Mouse (Mus musculus) liver, embryonic 15.5 days (tissue): ENCODE results near the gene Atp6v0a1. TPM values are rescaled to one million over a fixed set of nuclear protein-coding genes. Genes with fewer than 3 reads are reported as not detected.

Experiments
- ATAC-seq: fragments of 200-750 bp; cut with Nextera tagmentation; 2 replicates; pipeline ENCODE4 v1.8.0; 2017; ENCODE audit warnings: moderate number of reproducible peaks, mild to moderate bottlenecking, moderate library complexity; ENCODE audit not compliant: insufficient read depth
- H3K27ac ChIP-seq: fragments of 300-500 bp; sonication (generic); replicated peaks from 2 replicates; pipeline ENCODE4 v1.5.1; 2015; ENCODE audit warnings: mild to moderate bottlenecking, inconsistent platforms
- H3K27me3 ChIP-seq: fragments of 300-500 bp; sonication (generic); 2 replicates; pipeline ENCODE4 v1.6.1; 2015; ENCODE audit warnings: mild to moderate bottlenecking, inconsistent platforms
- H3K36me3 ChIP-seq: fragments of 300-500 bp; sonication (generic); replicated peaks from 2 replicates; pipeline ENCODE4 v1.6.1; 2015; ENCODE audit warnings: moderate library complexity, mild to moderate bottlenecking, inconsistent platforms
- H3K4me1 ChIP-seq: fragments of 300-500 bp; sonication (generic); replicated peaks from 2 replicates; pipeline ENCODE4 v1.6.1; 2015; ENCODE audit warnings: inconsistent platforms
- H3K4me2 ChIP-seq: fragments of 300-500 bp; sonication (generic); 2 replicates; pipeline ENCODE4 v1.6.1; 2015; ENCODE audit warnings: moderate library complexity, mild to moderate bottlenecking, inconsistent platforms
- H3K4me3 ChIP-seq: fragments of 300-500 bp; sonication (generic); replicated peaks from 2 replicates; pipeline ENCODE4 v1.5.1; 2015; ENCODE audit warnings: mild to moderate bottlenecking, inconsistent platforms
- H3K9ac ChIP-seq: fragments of 300-500 bp; sonication (generic); 2 replicates; pipeline ENCODE4 v1.6.1; 2015; ENCODE audit warnings: moderate library complexity, mild to moderate bottlenecking, inconsistent platforms
- H3K9me3 ChIP-seq: fragments of 300-500 bp; sonication (generic); replicated peaks from 2 replicates; pipeline ENCODE4 v1.6.1; 2016; ENCODE audit warnings: inconsistent platforms
- WGBS: fragments of 180-500 bp; shearing (Covaris S2); methylation state at CpG from one replicate; pipeline ENCODE4 v1.1.7; 2015; ENCODE audit warnings: mixed read lengths; ENCODE audit not compliant: insufficient replicate concordance; 5-methylcytosine and 5-hydroxymethylcytosine counted together
- polyA plus RNA-seq: library from polyadenylated mRNA; unstranded; fragments of >200 nt; fragmentation: Nextera tagmentation; extraction: Ambion mirVana; gene quantifications from 2 replicates; pipeline ENCODE4 v1.2.1, GENCODE M21; 2015

Gene Atp6v0a1
- polyA plus RNA-seq, 1 experiment from 2014 or later = 45.3 TPM

DNA sequence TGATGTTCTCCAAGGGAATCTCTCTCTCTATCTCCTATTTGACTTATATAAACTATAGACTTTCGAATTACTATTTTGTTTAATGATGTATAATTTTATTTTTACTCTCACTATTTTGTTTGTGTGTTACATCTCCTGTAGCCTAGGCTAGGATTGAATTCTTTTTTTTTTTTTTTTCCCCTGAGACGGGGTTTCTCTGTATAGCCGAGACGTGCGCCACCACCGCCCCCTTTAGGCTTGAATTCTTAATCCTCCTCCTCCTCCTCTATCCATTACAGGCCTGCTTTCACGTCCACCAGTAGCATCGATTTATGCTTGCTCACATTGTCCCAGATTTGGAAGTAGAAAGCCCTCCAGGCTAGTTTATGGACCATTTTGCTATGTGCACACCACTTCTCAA is 27.2 kb upstream of the Atp6v0a1 start:
- H3K4me2 ChIP-seq = no peak overlapping the region
- peaks cover 28% of the 10 kb centered on the region for H3K4me1 ChIP-seq
- no peak overlapping the region for H3K4me3 ChIP-seq
- WGBS = 33% methylated on average over 8 of the region's 8 CpGs
- H3K36me3 ChIP-seq = no peaks in the 10 kb centered on the region
- H3K27me3 ChIP-seq = peaks cover 24% of the 10 kb centered on the region
- H3K27ac ChIP-seq = no peak overlapping the region
- no peaks in the 10 kb centered on the region for H3K9me3 ChIP-seq
- no peak overlapping the region for H3K9ac ChIP-seq
- no peak for ATAC-seq

GRCm38 (mm10) chr11:100983125-100983777 is 26.0 kb upstream of the Atp6v0a1 start:
- H3K4me3 ChIP-seq = peak overlapping the region; percentile 44
- peaks cover 28% of the 10 kb centered on the region for H3K4me1 ChIP-seq
- no peaks in the 10 kb centered on the region for H3K36me3 ChIP-seq
- peak overlapping the region; percentile 32; the same call in 1 of the 2 replicates for H3K9ac ChIP-seq
- peak; percentile 44 for ATAC-seq
- H3K27ac ChIP-seq = no peak overlapping the region
- H3K27me3 ChIP-seq = peaks cover 21% of the 10 kb centered on the region
- peak overlapping the region; percentile 64 for H3K4me2 ChIP-seq
- 3% methylated on average over 20 of the region's 20 CpGs for WGBS
- H3K9me3 ChIP-seq = no peaks in the 10 kb centered on the region

DNA sequence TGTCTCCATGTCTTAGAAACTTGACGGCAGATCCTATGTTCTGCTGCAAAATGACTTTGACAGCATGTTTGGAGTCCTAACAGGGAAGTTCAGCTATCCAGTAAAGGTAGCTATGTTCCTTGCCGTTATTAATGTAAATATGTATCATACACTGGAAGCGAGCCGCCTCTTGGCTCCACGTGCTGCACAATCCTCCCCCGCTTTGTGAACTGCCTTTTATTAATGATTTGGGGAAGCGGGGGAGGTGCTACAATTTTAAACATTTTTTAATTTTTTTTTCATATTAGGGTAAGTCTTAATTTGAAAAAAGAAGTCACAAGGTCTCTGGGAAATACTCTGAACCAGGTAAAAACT is 25.5 kb upstream of the Atp6v0a1 start:
- Histone ChIP-seq H3K9me3 (no peaks in the 10 kb centered on the region), H3K9ac (no peak overlapping the region), H3K4me3 (no peak overlapping the region), H3K4me2 (no peak overlapping the region; the same call in 1 of the 2 replicates), H3K4me1 (peaks cover 28% of the 10 kb centered on the region), H3K27ac (no peak overlapping the region), H3K36me3 (no peaks in the 10 kb centered on the region), H3K27me3 (peaks cover 22% of the 10 kb centered on the region)
- 67% methylated on average over 7 of the region's 7 CpGs for WGBS
- no peak for ATAC-seq

DNA sequence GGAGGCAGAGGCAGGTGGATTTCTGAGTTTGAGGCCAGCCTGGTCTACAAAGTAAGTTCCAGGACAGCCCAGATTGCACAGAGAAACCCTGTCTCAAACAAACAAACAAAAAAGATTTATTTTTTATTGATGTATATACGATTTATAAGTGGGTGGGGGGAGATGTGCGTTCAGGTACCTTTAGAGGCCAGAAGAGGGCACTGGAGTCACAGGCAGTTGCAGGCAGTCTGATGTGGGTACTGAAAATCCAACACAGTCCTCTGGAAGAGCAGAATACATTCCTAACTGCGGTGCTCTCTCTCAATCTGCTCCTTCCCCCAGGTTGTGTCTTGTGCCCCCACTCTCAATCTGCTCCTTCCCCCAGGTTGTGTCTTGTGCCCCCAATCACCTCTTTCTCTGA is 23.6 kb upstream of the Atp6v0a1 start:
- Histone ChIP-seq H3K9me3 (no peaks in the 10 kb centered on the region), H3K36me3 (no peaks in the 10 kb centered on the region), H3K4me1 (peaks cover 22% of the 10 kb centered on the region), H3K9ac (no peak overlapping the region), H3K27ac (no peak overlapping the region), H3K4me3 (no peak overlapping the region), H3K27me3 (peaks cover 28% of the 10 kb centered on the region), H3K4me2 (no peak overlapping the region)
- no peak for ATAC-seq
- 48% methylated on average over 3 of the region's 3 CpGs for WGBS

- H3K9me3 ChIP-seq = no peaks in the 10 kb centered on the region
- H3K27me3 ChIP-seq = peaks cover 20% of the 10 kb centered on the region
- 49% methylated on average over 3 of the region's 3 CpGs for WGBS
- no peak for ATAC-seq
- no peaks in the 10 kb centered on the region for H3K36me3 ChIP-seq
- no peak overlapping the region for H3K27ac ChIP-seq
- no peak overlapping the region for H3K9ac ChIP-seq
- H3K4me1 ChIP-seq = peaks cover 7% of the 10 kb centered on the region
- no peak overlapping the region for H3K4me3 ChIP-seq
- H3K4me2 ChIP-seq = no peak overlapping the region
Measured at GRCm38 (mm10) chr11:100988674-100989073, 20.6 kb upstream of the Atp6v0a1 start.

GRCm38 (mm10) chr11:100989666-100990065 is 19.6 kb upstream of the Atp6v0a1 start:
- WGBS = 48% methylated on average over 2 of the region's 2 CpGs
- Histone ChIP-seq H3K36me3 (no peaks in the 10 kb centered on the region), H3K27me3 (peaks cover 20% of the 10 kb centered on the region), H3K4me1 (peaks cover 7% of the 10 kb centered on the region; the same call in 1 of the 2 replicates), H3K4me3 (no peak overlapping the region), H3K9me3 (no peaks in the 10 kb centered on the region), H3K9ac (no peak overlapping the region), H3K27ac (no peak overlapping the region), H3K4me2 (no peak overlapping the region)
- ATAC-seq = no peak

DNA sequence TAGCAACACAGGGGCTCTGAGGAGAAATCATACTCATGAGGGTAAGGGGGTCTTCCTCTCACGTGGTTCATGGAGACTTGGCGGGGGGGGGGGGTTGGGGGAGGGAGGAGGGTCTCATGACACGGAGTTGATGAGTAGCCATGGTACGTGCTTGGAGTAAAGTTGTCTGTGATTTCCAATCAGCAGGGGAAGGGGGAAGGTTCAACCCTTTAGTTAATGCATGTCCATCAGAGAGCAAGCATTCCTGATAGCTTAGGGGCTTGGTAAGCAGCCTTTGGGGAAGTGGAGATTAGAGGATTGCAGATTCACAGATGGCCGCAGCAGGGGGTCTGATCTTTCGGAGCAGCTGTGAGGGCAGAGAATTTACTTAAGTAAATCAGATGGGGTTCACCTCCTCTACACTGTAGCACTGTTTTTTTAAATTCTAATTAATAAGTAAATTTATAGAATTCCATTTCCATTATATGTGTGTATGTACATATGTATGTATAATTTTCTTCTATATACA is 18.2 kb upstream of the Atp6v0a1 start:
- no peak overlapping the region for H3K4me3 ChIP-seq
- no peaks in the 10 kb centered on the region for H3K9me3 ChIP-seq
- H3K4me2 ChIP-seq = no peak overlapping the region
- no peaks in the 10 kb centered on the region for H3K36me3 ChIP-seq
- no peak overlapping the region for H3K9ac ChIP-seq
- WGBS = 33% methylated on average over 6 of the region's 6 CpGs
- H3K27me3 ChIP-seq = peaks cover 25% of the 10 kb centered on the region
- no peak for ATAC-seq
- 0 out of 2 replicates have a peak, but pooled peaks cover 5% of the 10 kb centered on the region for H3K4me1 ChIP-seq
- H3K27ac ChIP-seq = no peak overlapping the region

DNA sequence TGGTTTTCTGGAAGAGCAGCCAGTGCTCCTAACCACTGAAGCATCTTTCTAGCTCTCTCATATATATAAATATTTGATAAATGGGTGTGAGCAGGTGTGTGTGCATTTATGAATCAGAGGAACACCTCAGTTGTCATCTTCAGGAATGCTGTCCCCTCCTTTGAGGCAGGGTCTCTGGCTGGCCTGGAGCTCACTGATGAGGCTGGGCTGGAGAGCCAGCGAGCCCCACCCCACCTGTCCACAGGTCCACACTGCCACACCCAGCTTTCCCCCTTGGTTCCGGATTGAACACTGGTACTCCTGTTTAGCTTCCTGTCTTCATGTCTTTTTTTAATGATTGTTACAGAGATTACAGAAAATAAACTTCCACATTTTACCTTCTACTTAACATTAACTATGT is 15.8 kb upstream of the Atp6v0a1 start:
- H3K4me2 ChIP-seq = no peak overlapping the region
- H3K4me3 ChIP-seq = no peak overlapping the region
- no peaks in the 10 kb centered on the region for H3K9me3 ChIP-seq
- H3K36me3 ChIP-seq = no peaks in the 10 kb centered on the region
- H3K9ac ChIP-seq = no peak overlapping the region
- peaks cover 31% of the 10 kb centered on the region for H3K27me3 ChIP-seq
- WGBS = 59% methylated on average over 2 of the region's 2 CpGs
- H3K27ac ChIP-seq = no peak overlapping the region
- ATAC-seq = no peak
- H3K4me1 ChIP-seq = 0 out of 2 replicates have a peak, but pooled peaks cover 2% of the 10 kb centered on the region

GRCm38 (mm10) chr11:100994233-100994632 is 15.0 kb upstream of the Atp6v0a1 start:
- no peaks in the 10 kb centered on the region for H3K36me3 ChIP-seq
- H3K4me3 ChIP-seq = no peak overlapping the region
- no peak overlapping the region; the same call in 1 of the 2 replicates for H3K4me2 ChIP-seq
- no peak for ATAC-seq
- WGBS = 30% methylated on average over 9 of the region's 9 CpGs
- H3K27me3 ChIP-seq = peaks cover 32% of the 10 kb centered on the region
- no peaks in the 10 kb centered on the region for H3K9me3 ChIP-seq
- 0 out of 2 replicates have a peak, but pooled peaks cover 3% of the 10 kb centered on the region for H3K4me1 ChIP-seq
- no peak overlapping the region for H3K27ac ChIP-seq
- no peak overlapping the region for H3K9ac ChIP-seq

DNA sequence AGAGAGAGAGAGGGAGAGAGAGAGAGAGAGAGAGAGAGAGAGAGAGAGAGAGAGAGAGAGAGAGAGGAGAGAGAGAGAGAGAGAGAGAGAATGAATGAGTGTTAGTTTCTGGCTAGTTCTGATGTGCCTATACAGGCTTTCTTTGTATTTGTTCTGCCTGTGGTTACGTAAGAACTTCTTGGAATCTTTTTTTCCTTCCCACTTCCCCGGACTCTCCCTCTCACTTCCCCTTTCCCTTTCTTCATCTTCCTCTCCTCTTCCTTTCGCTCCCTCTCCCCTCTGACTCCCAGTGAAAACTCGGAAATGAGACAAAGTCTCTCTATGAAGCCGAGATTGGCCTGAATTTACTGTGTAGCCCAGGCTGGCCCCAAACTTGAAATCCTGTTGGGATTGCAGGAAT is 14.6 kb upstream of the Atp6v0a1 start:
- Histone ChIP-seq H3K27ac (no peak overlapping the region), H3K9ac (no peak overlapping the region), H3K27me3 (peaks cover 35% of the 10 kb centered on the region), H3K4me2 (no peak overlapping the region), H3K4me1 (0 out of 2 replicates have a peak, but pooled peaks cover 6% of the 10 kb centered on the region), H3K4me3 (no peak overlapping the region), H3K9me3 (no peaks in the 10 kb centered on the region), H3K36me3 (no peaks in the 10 kb centered on the region)
- 43% methylated on average over 5 of the region's 5 CpGs for WGBS
- no peak for ATAC-seq

DNA sequence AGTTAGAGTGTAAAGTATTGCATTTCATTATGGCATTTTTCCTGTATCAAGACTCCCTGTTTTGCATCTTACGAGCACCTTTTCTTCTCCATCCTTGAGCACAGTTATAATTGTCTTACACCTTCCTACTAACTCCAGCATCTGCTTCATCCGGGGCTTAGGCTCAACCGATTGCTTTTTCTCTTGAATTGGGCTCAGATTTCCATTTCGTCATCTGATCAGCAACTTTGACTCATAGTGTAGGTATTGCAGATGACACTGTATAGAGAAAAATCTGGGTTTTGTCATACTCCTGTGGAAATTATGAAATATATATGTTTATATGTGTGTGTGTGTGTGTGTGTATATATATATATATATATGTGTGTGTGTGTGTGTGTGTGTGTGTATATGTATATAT is 12.8 kb upstream of the Atp6v0a1 start:
- Histone ChIP-seq H3K27ac (no peak overlapping the region), H3K4me3 (no peak overlapping the region), H3K9ac (no peak overlapping the region), H3K36me3 (no peaks in the 10 kb centered on the region), H3K9me3 (no peaks in the 10 kb centered on the region), H3K4me1 (0 out of 2 replicates have a peak, but pooled peaks cover 6% of the 10 kb centered on the region), H3K27me3 (peaks cover 46% of the 10 kb centered on the region), H3K4me2 (no peak overlapping the region)
- ATAC-seq = no peak
- 75% methylated on average over 4 of the region's 4 CpGs for WGBS
